Mouse (Mus musculus) midbrain, embryonic 11.5 days (tissue): Measurements from ENCODE around the gene Mfsd12. TPM values are rescaled to one million over a fixed set of nuclear protein-coding genes. Genes with fewer than 3 reads are reported as not detected.

Source experiments
- ATAC-seq: fragments of 200-750 bp; cut with Nextera tagmentation; 2 replicates; pipeline ENCODE4 v1.8.0; 2017; ENCODE audit warnings: moderate TSS enrichment, moderate library complexity; ENCODE audit not compliant: low FRiP score
- DNase-seq: peaks from one replicate; pipeline ENCODE4 v3.0.0; 2015; ENCODE audit warnings: low spot score; ENCODE audit errors: missing footprints
- H3K27ac ChIP-seq: fragments of 300-500 bp; sonication (generic); 2 replicates; pipeline ENCODE4 v1.5.1; 2014; ENCODE audit warnings: low read depth, low read length
- H3K27me3 ChIP-seq: fragments of 300-500 bp; sonication (generic); 2 replicates; pipeline ENCODE4 v1.6.1; 2014; ENCODE audit warnings: mild to moderate bottlenecking, low read length, moderate library complexity, mixed read lengths; ENCODE audit not compliant: control insufficient read depth, insufficient read depth
- H3K36me3 ChIP-seq: fragments of 300-500 bp; sonication (generic); 2 replicates; pipeline ENCODE4 v1.6.1; 2014; ENCODE audit warnings: mild to moderate bottlenecking, low read length, moderate library complexity, mixed read lengths; ENCODE audit not compliant: control insufficient read depth, insufficient read depth
- H3K4me1 ChIP-seq: fragments of 300-500 bp; sonication (generic); 2 replicates; pipeline ENCODE4 v1.6.1; 2014; ENCODE audit warnings: low read length; ENCODE audit not compliant: control insufficient read depth, insufficient read depth
- H3K4me2 ChIP-seq: fragments of 300-500 bp; sonication (generic); 2 replicates; pipeline ENCODE4 v1.6.1; 2014; ENCODE audit warnings: mild to moderate bottlenecking, moderate library complexity
- H3K4me3 ChIP-seq: fragments of 300-500 bp; sonication (generic); 2 replicates; pipeline ENCODE4 v1.5.1; 2014; ENCODE audit warnings: low read depth, low read length
- H3K9ac ChIP-seq: fragments of 300-500 bp; sonication (generic); 2 replicates; pipeline ENCODE4 v1.6.1; 2014; ENCODE audit warnings: low read length
- H3K9me3 ChIP-seq: fragments of 300-500 bp; sonication (generic); 2 replicates; pipeline ENCODE4 v1.6.1; 2016; ENCODE audit warnings: low read length; ENCODE audit not compliant: control insufficient read depth
- WGBS: fragments of 180-500 bp; shearing (Covaris S2); extraction: QIAGEN DNeasy Blood & Tissue Kit; methylation state at CpG from one replicate; pipeline ENCODE4 v1.1.7; 2014; 5-methylcytosine and 5-hydroxymethylcytosine counted together
- polyA plus RNA-seq: library from polyadenylated mRNA; unstranded; fragments of >200 nt; fragmentation: Nextera tagmentation; extraction: Ambion mirVana; gene quantifications from 2 replicates; pipeline ENCODE4 v1.2.1, GENCODE M21; 2014

Mfsd12 gene
- polyA plus RNA-seq, 1 experiment from 2014 or later, result 4.4 TPM

DNA sequence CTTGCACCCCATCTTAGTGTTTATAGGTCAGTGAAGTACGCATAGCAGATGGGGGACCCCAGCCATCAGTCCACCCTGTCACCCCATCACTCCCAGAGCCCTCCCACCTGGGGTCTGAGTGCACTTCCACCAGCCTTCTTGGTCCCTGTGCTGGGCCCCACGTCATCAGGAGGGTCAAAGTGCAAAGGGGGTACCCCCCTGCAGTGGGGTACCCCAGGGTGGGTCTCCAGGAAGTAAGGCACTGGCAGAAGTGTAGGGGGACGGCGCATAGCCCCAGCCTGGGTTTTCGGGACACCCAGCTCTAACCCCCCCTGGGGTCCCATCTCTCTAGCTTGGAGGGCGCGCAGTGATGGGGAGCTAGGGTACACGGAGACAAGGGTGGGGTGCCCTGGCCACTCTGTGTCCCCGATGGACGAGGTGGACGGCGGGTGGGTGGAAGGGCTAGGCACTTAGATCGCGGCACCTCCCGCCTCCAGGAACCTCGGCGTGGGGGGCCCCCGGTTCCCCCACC, 42.6 kb downstream of the Mfsd12 start:
- no peak for ATAC-seq
- H3K4me1 ChIP-seq, result peaks cover 45% of the 10 kb centered on the region
- DNase-seq, result no peak
- H3K4me3 ChIP-seq, result no peak overlapping the region
- no peak overlapping the region for H3K9ac ChIP-seq
- no peaks in the 10 kb centered on the region for H3K9me3 ChIP-seq
- WGBS, result 74% methylated on average over 18 of the region's 18 CpGs
- no peak overlapping the region for H3K4me2 ChIP-seq
- H3K27ac ChIP-seq, result no peak overlapping the region
- peaks cover 15% of the 10 kb centered on the region for H3K27me3 ChIP-seq
- 0 out of 2 replicates have a peak, but pooled peaks cover 2% of the 10 kb centered on the region for H3K36me3 ChIP-seq

- Histone ChIP-seq H3K4me1 (peaks cover 45% of the 10 kb centered on the region), H3K27ac (peak overlapping the region; percentile 40), H3K4me3 (no peak overlapping the region), H3K36me3 (0 out of 2 replicates have a peak, but pooled peaks cover 2% of the 10 kb centered on the region), H3K9ac (no peak overlapping the region), H3K9me3 (no peaks in the 10 kb centered on the region), H3K27me3 (peaks cover 18% of the 10 kb centered on the region), H3K4me2 (no peak overlapping the region)
- no peak for DNase-seq
- 48% methylated on average over 22 of the region's 22 CpGs for WGBS
- ATAC-seq, result no peak
Observed at GRCm38 (mm10) chr10:81400371-81401204, 43.3 kb downstream of the Mfsd12 start.

DNA sequence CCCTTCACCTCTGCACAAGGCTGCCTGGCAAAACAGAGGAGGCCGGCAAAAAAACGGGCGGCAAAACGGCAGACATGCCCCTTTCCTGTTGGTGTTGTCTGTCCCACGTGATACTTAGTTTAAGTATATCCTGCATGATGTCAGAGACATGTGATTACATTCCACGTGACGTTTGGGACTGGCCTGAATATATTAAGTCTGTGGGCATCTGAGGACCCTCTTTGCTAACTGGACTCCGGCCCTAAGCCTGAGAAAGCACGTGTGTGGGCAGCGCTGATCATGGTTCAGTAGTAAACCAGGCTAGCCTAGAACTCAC, 43.9 kb downstream of the Mfsd12 start:
- ATAC-seq (no peak; the same call in 1 of the 2 replicates), DNase-seq (no peak)
- Histone ChIP-seq H3K36me3 (0 out of 2 replicates have a peak, but pooled peaks cover 2% of the 10 kb centered on the region), H3K27ac (peak overlapping the region; percentile 85; the same call in 1 of the 2 replicates), H3K9me3 (no peaks in the 10 kb centered on the region), H3K4me1 (peaks cover 45% of the 10 kb centered on the region), H3K4me3 (no peak overlapping the region), H3K27me3 (peaks cover 24% of the 10 kb centered on the region), H3K4me2 (no peak overlapping the region), H3K9ac (no peak overlapping the region)
- 30% methylated on average over 10 of the region's 10 CpGs for WGBS

DNA sequence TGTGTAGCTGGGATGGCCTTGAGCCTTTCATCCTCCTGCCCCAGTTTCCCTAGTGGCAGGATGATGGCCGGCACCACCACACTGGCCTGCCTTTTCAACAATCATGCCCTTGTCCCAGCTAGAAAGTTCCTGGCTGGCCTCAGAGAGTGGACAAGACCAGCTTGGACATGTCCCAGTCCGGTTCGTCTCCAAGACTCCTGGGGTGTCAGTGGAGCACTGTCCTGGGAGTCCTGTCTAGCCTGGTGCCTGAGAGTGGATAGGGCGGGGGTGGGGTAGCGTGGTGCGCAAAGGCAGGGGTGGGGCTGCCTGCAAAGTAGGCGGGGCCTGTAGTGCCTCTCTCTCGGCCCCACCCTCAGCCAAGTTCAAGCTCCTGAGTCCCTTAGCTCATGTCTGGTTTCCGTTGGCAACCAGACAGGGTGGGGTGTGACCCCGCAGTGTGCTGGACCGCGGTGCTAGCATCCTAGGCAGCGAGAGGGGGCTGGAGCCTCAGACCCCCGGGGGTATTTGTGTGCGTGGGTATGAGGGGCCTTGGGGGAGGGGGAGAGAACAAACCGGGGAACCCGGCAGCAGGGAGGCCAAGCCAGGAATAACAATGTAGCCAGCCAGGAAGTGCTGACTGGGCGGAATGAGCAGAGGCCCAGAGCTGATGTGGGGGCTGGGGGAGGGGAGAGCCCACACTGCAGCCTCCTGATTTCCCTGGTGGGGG, 44.4 kb downstream of the Mfsd12 start:
- 7% methylated on average over 18 of the region's 18 CpGs for WGBS
- Histone ChIP-seq H3K4me1 (peaks cover 45% of the 10 kb centered on the region), H3K9me3 (no peaks in the 10 kb centered on the region), H3K4me2 (peak overlapping the region; percentile 34), H3K27ac (peak overlapping the region; percentile 85), H3K9ac (peak overlapping the region; percentile 53; the same call in 1 of the 2 replicates), H3K27me3 (peaks cover 29% of the 10 kb centered on the region), H3K36me3 (0 out of 2 replicates have a peak, but pooled peaks cover 2% of the 10 kb centered on the region), H3K4me3 (peak overlapping the region; percentile 13; the same call in 1 of the 2 replicates)
- peak; percentile 87 for ATAC-seq
- DNase-seq, result peak; percentile 96

- no peaks in the 10 kb centered on the region for H3K9me3 ChIP-seq
- H3K36me3 ChIP-seq, result 0 out of 2 replicates have a peak, but pooled peaks cover 2% of the 10 kb centered on the region
- ATAC-seq (peak; percentile 28; the same call in 1 of the 2 replicates), DNase-seq (no peak)
- H3K4me2 ChIP-seq, result peak overlapping the region; percentile 34
- peak overlapping the region; percentile 85 for H3K27ac ChIP-seq
- peak overlapping the region; percentile 53; the same call in 1 of the 2 replicates for H3K9ac ChIP-seq
- peak overlapping the region; percentile 13; the same call in 1 of the 2 replicates for H3K4me3 ChIP-seq
- WGBS, result 16% methylated on average over 7 of the region's 7 CpGs
- peaks cover 35% of the 10 kb centered on the region for H3K27me3 ChIP-seq
- H3K4me1 ChIP-seq, result peaks cover 48% of the 10 kb centered on the region
Observed at GRCm38 (mm10) chr10:81402227-81402765, 45.0 kb downstream of the Mfsd12 start.

DNA sequence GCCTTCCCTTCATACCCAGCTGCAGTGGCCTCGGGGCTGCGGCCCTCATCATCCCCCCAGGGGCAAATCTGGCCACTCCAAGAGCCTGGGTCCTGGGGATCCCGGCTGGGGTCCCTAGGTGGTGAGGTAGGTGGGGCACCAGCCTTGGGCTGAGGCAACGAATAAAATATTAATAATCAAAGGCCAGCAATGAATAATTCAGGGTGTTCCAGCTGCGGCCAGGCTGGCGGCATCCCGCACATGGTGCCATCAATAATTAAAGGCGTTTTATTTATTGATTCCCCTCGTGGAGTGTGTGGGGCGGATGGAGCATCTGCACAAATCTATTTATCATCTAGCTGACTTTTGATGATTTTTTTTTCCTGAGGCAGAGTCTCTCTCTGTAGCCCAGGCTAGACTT, 46.2 kb downstream of the Mfsd12 start:
- Histone ChIP-seq H3K27me3 (peaks cover 45% of the 10 kb centered on the region), H3K9ac (peak overlapping the region; percentile 51; the same call in 1 of the 2 replicates), H3K9me3 (no peaks in the 10 kb centered on the region), H3K4me1 (peaks cover 52% of the 10 kb centered on the region), H3K27ac (peak overlapping the region; percentile 85), H3K4me3 (no peak overlapping the region), H3K4me2 (no peak overlapping the region), H3K36me3 (0 out of 2 replicates have a peak, but pooled peaks cover 2% of the 10 kb centered on the region)
- 51% methylated on average over 10 of the region's 10 CpGs for WGBS
- no peak for DNase-seq
- peak; percentile 1; the same call in 1 of the 2 replicates for ATAC-seq

DNA sequence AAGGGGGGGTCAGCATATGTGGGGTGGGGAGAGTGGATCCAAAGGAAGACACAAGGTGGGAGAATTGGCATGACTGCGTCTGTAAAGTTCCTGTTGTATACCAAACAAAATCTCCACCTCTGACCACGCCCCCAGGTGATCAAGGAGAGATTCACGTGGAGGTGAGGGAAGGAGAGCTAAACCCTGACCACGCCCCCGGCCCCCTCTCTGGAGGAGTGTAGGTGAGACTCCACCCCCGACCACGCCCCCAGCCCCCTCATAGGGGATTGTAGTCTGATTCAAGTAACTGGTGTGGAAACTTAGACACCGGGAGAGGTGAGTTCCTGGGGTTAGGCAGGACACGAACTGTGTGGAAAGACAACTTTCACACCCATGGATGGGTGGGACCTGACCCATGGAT, 46.8 kb downstream of the Mfsd12 start:
- Histone ChIP-seq H3K27me3 (peaks cover 45% of the 10 kb centered on the region), H3K9ac (no peak overlapping the region), H3K4me2 (no peak overlapping the region), H3K4me3 (no peak overlapping the region), H3K27ac (no peak overlapping the region), H3K4me1 (peaks cover 56% of the 10 kb centered on the region), H3K36me3 (0 out of 2 replicates have a peak, but pooled peaks cover 2% of the 10 kb centered on the region), H3K9me3 (no peaks in the 10 kb centered on the region)
- whole genome bisulfite sequencing, result 12% methylated on average over 9 of the region's 9 CpGs
- no peak for DNase-seq
- no peak for ATAC-seq

DNA sequence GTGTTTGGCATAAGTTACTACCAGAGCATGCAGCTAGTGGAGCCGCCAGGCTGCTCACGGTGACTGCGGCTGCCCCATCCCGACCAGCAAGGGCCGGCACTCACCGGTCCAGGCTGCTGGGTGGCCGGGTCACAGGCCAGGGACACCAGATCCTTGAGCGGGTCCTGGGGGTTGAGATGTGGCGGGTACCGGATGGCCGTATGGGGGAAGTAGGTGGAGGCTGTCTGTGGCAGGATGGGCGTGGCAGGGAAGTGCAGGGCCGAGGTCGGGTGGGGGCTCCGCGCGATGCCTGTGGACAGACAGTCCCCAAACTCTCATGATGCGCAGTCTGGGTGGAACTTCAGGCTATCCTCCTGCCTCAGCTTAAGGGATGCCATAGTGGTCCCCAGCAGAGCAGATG, 47.4 kb downstream of the Mfsd12 start:
- H3K9me3 ChIP-seq, result no peaks in the 10 kb centered on the region
- no peak overlapping the region for H3K9ac ChIP-seq
- H3K36me3 ChIP-seq, result no peaks in the 10 kb centered on the region
- peaks cover 56% of the 10 kb centered on the region for H3K4me1 ChIP-seq
- WGBS, result 65% methylated on average over 18 of the region's 18 CpGs
- H3K4me3 ChIP-seq, result no peak overlapping the region
- DNase-seq (no peak), ATAC-seq (no peak)
- H3K27me3 ChIP-seq, result peaks cover 45% of the 10 kb centered on the region
- no peak overlapping the region for H3K27ac ChIP-seq
- H3K4me2 ChIP-seq, result no peak overlapping the region
